In genomic region chr7:97350891-97351290, GRCm38 (mm10) we compare ENCODE assay signal across 27 mouse cellular contexts. TPM values are rescaled to one million over a fixed set of nuclear protein-coding genes. Genes with fewer than 3 reads are reported as not detected.
DNase-seq lines count a peak whose midpoint lies in the region; ATAC-seq and TF ChIP-seq lines count a peak whose summit lies in the region.
"Had no signal": no experiment of that assay in that cellular context is flagged by ENCODE, and none has a peak within 500 bp of the region (broad histone marks: within the 10 kb centered on the region; RNA-seq: fewer than 3 reads in every experiment).

No protein-coding gene starts in this region.

- no peaks in the 10 kb centered on the region for H3K27me3 ChIP-seq in cerebellum, adult 2 months (ENCODE audit: control insufficient read depth, insufficient read depth, low read length)
- peaks cover 8% of the 10 kb centered on the region; the same call in 1 of the 2 replicates for H3K27me3 ChIP-seq in heart, embryonic 10.5 days (ENCODE audit: insufficient read depth, poor library complexity, severe bottlenecking)
- 0 out of 2 replicates have a peak, but pooled peaks cover 3% of the 10 kb centered on the region for H3K27me3 ChIP-seq in midbrain, embryonic 12.5 days
- no peaks in the 10 kb centered on the region for H3K27me3 ChIP-seq in midbrain, embryonic 10.5 days (ENCODE audit: low read depth, poor library complexity, severe bottlenecking)
- H3K27me3 ChIP-seq: embryonic facial prominence, embryonic 13.5 days; forebrain, embryonic 13.5 days; heart, embryonic 12.5 days; heart, embryonic 15.5 days; Patski had no signal

- no peak overlapping the region for H3K4me3 ChIP-seq in cerebellum, adult 2 months (replicated peaks; ENCODE audit: insufficient read depth, low read depth, low read length)
- no peak overlapping the region for H3K4me3 ChIP-seq in heart, embryonic 10.5 days
- H3K4me3 ChIP-seq in midbrain, embryonic 12.5 days: no peak overlapping the region
- no peak overlapping the region for H3K4me3 ChIP-seq in midbrain, embryonic 10.5 days
- H3K4me3 ChIP-seq: embryonic facial prominence, embryonic 10.5 days; embryonic facial prominence, embryonic 13.5 days; erythroblast, embryonic 14.5 days; forebrain, embryonic 13.5 days; heart, adult 2 months; heart, embryonic 12.5 days; heart, embryonic 15.5 days had no signal

- peaks cover 7% of the 10 kb centered on the region; the same call in 1 of the 2 replicates for H3K36me3 ChIP-seq in heart, embryonic 10.5 days
- 0 out of 2 replicates have a peak, but pooled peaks cover 8% of the 10 kb centered on the region for H3K36me3 ChIP-seq in midbrain, embryonic 12.5 days
- peaks cover 7% of the 10 kb centered on the region; the same call in 1 of the 2 replicates for H3K36me3 ChIP-seq in midbrain, embryonic 10.5 days
- H3K36me3 ChIP-seq: embryonic facial prominence, embryonic 10.5 days; G1E had no signal

- H3K9me3 ChIP-seq in heart, embryonic 10.5 days: no peaks in the 10 kb centered on the region
- H3K9me3 ChIP-seq in midbrain, embryonic 12.5 days: no peaks in the 10 kb centered on the region
- no peaks in the 10 kb centered on the region for H3K9me3 ChIP-seq in midbrain, embryonic 10.5 days (replicated peaks)
- H3K9me3 ChIP-seq: embryonic facial prominence, embryonic 10.5 days; embryonic facial prominence, embryonic 13.5 days; forebrain, embryonic 13.5 days; G1E; heart, embryonic 12.5 days; heart, embryonic 15.5 days had no signal

- no peak for TF ChIP-seq POLR2A in cerebellum, adult 2 months (IDR thresholded peaks at IDR 0.05; ENCODE audit: borderline replicate concordance, insufficient read depth, low read length)

- peak; percentile 3 for DNase-seq in cerebellum, adult 11-12 months
- DNase-seq in cerebellum, adult 2 months: no peak
- peak; percentile 70 for DNase-seq in heart, embryonic 10.5 days (ENCODE audit: low spot score)
- DNase-seq in heart, adult 9 months (ENCODE audit: low spot score in 2 of 2): no peak
- DNase-seq in midbrain, embryonic 10.5 days (ENCODE audit: low spot score): no peak
- DNase-seq: adrenal gland, postnatal 36 days; cerebellum, adult 8-10 months; cerebellum, postnatal 36 days; embryo, embryonic 11 days; gastrocnemius, postnatal 25 days; heart, postnatal 10 days; heart, postnatal 4 days had no signal

- peaks cover 8% of the 10 kb centered on the region for H3K4me1 ChIP-seq in cerebellum, adult 2 months (ENCODE audit: control insufficient read depth, insufficient read depth, low read length)
- H3K4me1 ChIP-seq in heart, embryonic 10.5 days: peaks cover 10% of the 10 kb centered on the region
- H3K4me1 ChIP-seq in midbrain, embryonic 12.5 days: peaks cover 13% of the 10 kb centered on the region; the same call in 1 of the 2 replicates
- peaks cover 14% of the 10 kb centered on the region; the same call in 1 of the 2 replicates for H3K4me1 ChIP-seq in midbrain, embryonic 10.5 days

- H3K9ac ChIP-seq in midbrain, embryonic 12.5 days (replicated peaks): no peak overlapping the region
- H3K9ac ChIP-seq: embryonic facial prominence, embryonic 13.5 days; forebrain, embryonic 13.5 days; heart, embryonic 12.5 days; heart, embryonic 15.5 days; hindbrain, embryonic 14.5 days had no signal

- H3K27ac ChIP-seq in cerebellum, adult 2 months (ENCODE audit: insufficient read depth, low read length): no peak overlapping the region
- H3K27ac ChIP-seq in heart, embryonic 10.5 days: no peak overlapping the region
- peak overlapping the region; percentile 35; the same call in 1 of the 2 replicates for H3K27ac ChIP-seq in midbrain, embryonic 12.5 days (replicated peaks)
- H3K27ac ChIP-seq in midbrain, embryonic 10.5 days (replicated peaks): no peak overlapping the region; the same call in 1 of the 2 replicates
- H3K27ac ChIP-seq: embryonic facial prominence, embryonic 10.5 days; embryonic facial prominence, embryonic 13.5 days; forebrain, embryonic 13.5 days; heart, adult 2 months; heart, embryonic 15.5 days; hindbrain, embryonic 14.5 days; hindbrain, postnatal 0 days had no signal

- WGBS in cerebellum, adult 2 months: 72% methylated on average over 5 of the region's 5 CpGs
- 84% methylated on average over 5 of the region's 5 CpGs for WGBS in heart, embryonic 10.5 days
- WGBS in midbrain, embryonic 12.5 days: 81% methylated on average over 5 of the region's 5 CpGs
- 83% methylated on average over 5 of the region's 5 CpGs for WGBS in midbrain, embryonic 10.5 days

- no peak for ATAC-seq in midbrain, embryonic 12.5 days (ENCODE audit: low FRiP score, low read depth)
- ATAC-seq: forebrain, embryonic 13.5 days; forebrain, embryonic 16.5 days; inflammation-experienced regulatory T-cells, adult 6 months; intestine, embryonic 16.5 days; Patski had no signal

- TF ChIP-seq CTCF in cerebellum, adult 2 months (IDR thresholded peaks at IDR 0.05; ENCODE audit: borderline replicate concordance, insufficient read depth, low read depth, low read length): no peak

- H3K4me2 ChIP-seq in midbrain, embryonic 12.5 days (replicated peaks): no peak overlapping the region
- H3K4me2 ChIP-seq: embryonic facial prominence, embryonic 13.5 days; forebrain, embryonic 13.5 days; heart, embryonic 12.5 days; heart, embryonic 15.5 days; hindbrain, embryonic 14.5 days had no signal

RNA-seq across cellular contexts. Expression of gene Kctd21, which starts 18.8 kb away (rescaled TPM):
- 18.4 and 18.9 TPM in 2 replicates for polyA plus RNA-seq in cerebellum, adult 2 months (2012; rRNA removed)
- 4.1 and 4.6 TPM in 2 replicates for polyA plus RNA-seq in heart, embryonic 10.5 days (2016; fragmentation: Nextera tagmentation; extraction: Ambion mirVana)
- polyA plus RNA-seq in midbrain, embryonic 12.5 days (2016; fragmentation: Nextera tagmentation; extraction: Ambion mirVana): 5.1 and 7.1 TPM in 2 replicates
- polyA plus RNA-seq in midbrain, embryonic 10.5 days (2016; fragmentation: Nextera tagmentation; extraction: Ambion mirVana): 4.4 and 5.3 TPM in 2 replicates
- polyA plus RNA-seq: erythroblast, embryonic 14.5 days had no signal

RNA-seq across cellular contexts. Expression of gene Usp35, which starts 19.1 kb away (rescaled TPM):
- 19.1 and 21.7 TPM in 2 replicates for polyA plus RNA-seq in cerebellum, adult 2 months (2012; rRNA removed)
- polyA plus RNA-seq in heart, embryonic 10.5 days (2016; fragmentation: Nextera tagmentation; extraction: Ambion mirVana): 1.1 and 2.3 TPM in 2 replicates
- 3.2 and 4.1 TPM in 2 replicates for polyA plus RNA-seq in midbrain, embryonic 12.5 days (2016; fragmentation: Nextera tagmentation; extraction: Ambion mirVana)
- polyA plus RNA-seq in midbrain, embryonic 10.5 days (2016; fragmentation: Nextera tagmentation; extraction: Ambion mirVana): 1.5 and 1.7 TPM in 2 replicates

RNA-seq across cellular contexts. Expression of gene Alg8, which starts 20.5 kb away (rescaled TPM):
- polyA plus RNA-seq in cerebellum, adult 2 months (2012; rRNA removed): 10.1 and 11.1 TPM in 2 replicates
- 47.3 and 53.4 TPM in 2 replicates for polyA plus RNA-seq in heart, embryonic 10.5 days (2016; fragmentation: Nextera tagmentation; extraction: Ambion mirVana)
- polyA plus RNA-seq in midbrain, embryonic 12.5 days (2016; fragmentation: Nextera tagmentation; extraction: Ambion mirVana): 29.8 and 31.1 TPM in 2 replicates
- polyA plus RNA-seq in midbrain, embryonic 10.5 days (2016; fragmentation: Nextera tagmentation; extraction: Ambion mirVana): 52.3 and 58.3 TPM in 2 replicates

RNA-seq across cellular contexts. Expression of gene Ndufc2, which starts 48.9 kb away (rescaled TPM):
- polyA plus RNA-seq in cerebellum, adult 2 months (2012; rRNA removed): 376 and 378 TPM in 2 replicates
- polyA plus RNA-seq in heart, embryonic 10.5 days (2016; fragmentation: Nextera tagmentation; extraction: Ambion mirVana): 380 and 484 TPM in 2 replicates
- 344 and 345 TPM in 2 replicates for polyA plus RNA-seq in midbrain, embryonic 12.5 days (2016; fragmentation: Nextera tagmentation; extraction: Ambion mirVana)
- 308 and 330 TPM in 2 replicates for polyA plus RNA-seq in midbrain, embryonic 10.5 days (2016; fragmentation: Nextera tagmentation; extraction: Ambion mirVana)

Comparison
In these comparisons a context has a peak if more than half of its experiments do, and no peak if none do; other contexts are left out.
1. DNase-seq: peak in cerebellum, adult 11-12 months (single experiment) and heart, embryonic 10.5 days (single experiment); none in cerebellum, adult 2 months (0 of 2), heart, adult 9 months (0 of 2) and midbrain, embryonic 10.5 days (single experiment).